In genomic region chr4:53179308-53179820, GRCm38 (mm10) we compare ENCODE assay signal across 16 mouse cellular contexts.
"Had no signal": no experiment of that assay in that cellular context is flagged by ENCODE, and none has a peak within 500 bp of the region (broad histone marks: within the 10 kb centered on the region; RNA-seq: fewer than 3 reads in every experiment).

No protein-coding gene starts in this region.

- H3K4me1 ChIP-seq: liver, embryonic 13.5 days; megakaryocyte, embryonic 14.5 days had no signal

- H3K9ac ChIP-seq: kidney, embryonic 15.5 days; limb, embryonic 15.5 days; liver, embryonic 13.5 days; liver, postnatal 0 days; lung, embryonic 15.5 days; midbrain, embryonic 15.5 days; neural tube, embryonic 13.5 days had no signal

- H3K4me3 ChIP-seq: kidney, embryonic 15.5 days; limb, embryonic 15.5 days; liver, embryonic 13.5 days; lung, embryonic 15.5 days; megakaryocyte, embryonic 14.5 days; midbrain, embryonic 15.5 days; neural tube, embryonic 13.5 days had no signal

- DNase-seq: kidney, adult 2 months; kidney, postnatal 14 days; layer of hippocampus, postnatal 36 days; liver, embryonic 13.5 days; liver, postnatal 0 days; lung, postnatal 14 days; right cerebral cortex, postnatal 14 days; thymus, postnatal 36 days had no signal

- H3K27me3 ChIP-seq: kidney, embryonic 15.5 days; limb, embryonic 15.5 days; liver, embryonic 13.5 days; lung, embryonic 15.5 days; midbrain, embryonic 15.5 days; neural tube, embryonic 13.5 days had no signal

- H3K27ac ChIP-seq: kidney, embryonic 15.5 days; limb, embryonic 15.5 days; liver, embryonic 13.5 days; lung, embryonic 15.5 days; macrophage; midbrain, embryonic 15.5 days; neural tube, embryonic 13.5 days had no signal

- H3K9me3 ChIP-seq: kidney, embryonic 15.5 days; limb, embryonic 15.5 days; liver, embryonic 13.5 days; lung, embryonic 15.5 days; midbrain, embryonic 15.5 days; neural tube, embryonic 13.5 days had no signal

- ATAC-seq: liver, postnatal 0 days; midbrain, embryonic 15.5 days had no signal

- H3K36me3 ChIP-seq: kidney, embryonic 15.5 days; limb, embryonic 15.5 days; liver, embryonic 13.5 days; lung, embryonic 15.5 days; midbrain, embryonic 15.5 days; neural tube, embryonic 13.5 days had no signal

- H3K4me2 ChIP-seq: kidney, embryonic 15.5 days; limb, embryonic 15.5 days; liver, embryonic 13.5 days; lung, embryonic 15.5 days; midbrain, embryonic 11.5 days; midbrain, embryonic 15.5 days; neural tube, embryonic 13.5 days had no signal
